Mouse (Mus musculus) thymus, adult 2 months (tissue): ENCODE data around the gene Arhgap10.

Experiments used
- CTCF ChIP-seq: fragments of 200-500 bp; IDR thresholded peaks from 2 replicates; pipeline ENCODE4 v1.5.1; 2012; ENCODE audit warnings: mild to moderate bottlenecking, control low read depth, low read length, moderate library complexity, borderline replicate concordance; ENCODE audit not compliant: control insufficient read depth, poor library complexity, insufficient read depth; ENCODE audit errors: extremely low read depth
- POLR2A ChIP-seq: fragments of 200-500 bp; IDR thresholded peaks from 2 replicates; pipeline ENCODE4 v1.6.1; 2012; ENCODE audit warnings: mild to moderate bottlenecking, low read length, control low read depth, moderate library complexity; ENCODE audit not compliant: control insufficient read depth, poor library complexity, insufficient read depth; ENCODE audit errors: extremely low read depth

GRCm38 (mm10) chr8:77520601-77521000, 2.8 kb upstream of the Arhgap10 start:
- TF ChIP-seq CTCF (no peak), POLR2A (no peak)
